Mouse (Mus musculus): ENCODE measurements around the gene Man2c1.

Man2c1 gene

GRCm38 (mm10) chr9:57157499-57157898 lies 27.0 kb downstream of the Man2c1 start:
- no peak for DNase-seq (ENCODE audit: low read depth)

GRCm38 (mm10) chr9:57158013-57158470 lies 27.6 kb downstream of the Man2c1 start, which contains the start of gene Commd4:
Gene Commd4 (minus strand): TSS chr9:57158331.
- peak; percentile 87 for DNase-seq (ENCODE audit: low read depth)

- no peak for DNase-seq (ENCODE audit: low read depth)
Observed at GRCm38 (mm10) chr9:57158506-57158905, 28.0 kb downstream of the Man2c1 start.

GRCm38 (mm10) chr9:57162496-57162895 lies 32.0 kb downstream of the Man2c1 start:
- DNase-seq (ENCODE audit: low read depth), result no peak

GRCm38 (mm10) chr9:57163137-57163536 lies 32.6 kb downstream of the Man2c1 start:
- DNase-seq (ENCODE audit: low read depth), result no peak

GRCm38 (mm10) chr9:57166173-57166572 lies 35.7 kb downstream of the Man2c1 start:
- no peak for DNase-seq (ENCODE audit: low read depth)

GRCm38 (mm10) chr9:57168411-57168810 lies 37.9 kb downstream of the Man2c1 start:
- DNase-seq (ENCODE audit: low read depth), result no peak
